In the genomic region with DNA sequence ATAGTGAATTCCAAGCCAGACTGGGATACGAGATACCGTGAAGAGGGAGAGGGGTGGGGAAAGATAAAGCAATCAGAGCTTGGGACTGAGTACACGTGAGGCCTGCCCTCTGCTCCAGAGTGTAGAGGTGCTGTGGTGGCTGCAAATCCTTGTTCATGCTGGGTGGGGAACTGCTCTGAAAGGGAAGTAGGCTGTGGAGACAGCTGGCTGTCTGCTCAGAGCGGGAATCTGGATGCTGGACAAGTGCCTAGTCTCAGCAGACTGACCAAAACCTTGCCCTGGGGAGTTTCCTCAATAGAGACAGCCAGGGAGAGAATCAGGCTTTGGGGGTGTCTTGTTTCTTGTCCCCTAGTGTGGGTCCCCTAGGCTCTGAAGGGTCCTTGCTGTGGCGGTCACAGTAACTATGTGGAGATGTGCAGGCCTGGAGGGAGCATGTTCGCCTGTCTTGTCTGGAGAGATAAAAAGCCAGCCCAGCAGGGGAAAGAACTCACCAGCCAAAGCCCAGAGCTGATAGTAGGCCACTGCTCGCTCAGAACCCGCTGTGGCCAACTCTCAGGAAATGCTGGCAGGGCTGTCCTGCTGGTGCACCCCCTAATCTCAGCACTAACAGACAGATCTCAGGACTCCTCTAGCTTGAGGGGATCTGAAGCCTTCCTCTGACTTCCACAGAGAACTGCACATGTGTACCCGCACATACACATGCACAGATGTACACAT, we compare ENCODE assay signal across 9 mouse cellular contexts. TPM values are rescaled to one million over a fixed set of nuclear protein-coding genes. Genes with fewer than 3 reads are reported as not detected.
DNase-seq lines count a peak whose midpoint lies in the region; ATAC-seq and TF ChIP-seq lines count a peak whose summit lies in the region.
"Had no signal": no experiment of that assay in that cellular context is flagged by ENCODE, and none has a peak within 500 bp of the region (broad histone marks: within the 10 kb centered on the region; RNA-seq: fewer than 3 reads in every experiment).

No protein-coding gene starts in this region.

- DNase-seq in forebrain, embryonic 10.5 days (ENCODE audit: extremely low spot score, low spot score) = no peak
- peak; percentile 90 for DNase-seq in MEL (ENCODE audit: low read depth, low spot score)
- peak; percentile 62 to 78 for DNase-seq in heart, adult 2 months
- DNase-seq in kidney, adult 9 months = peak; percentile 72
- no peak for DNase-seq in frontal cortex, postnatal 14 days (ENCODE audit: low spot score in 2 of 2)
- DNase-seq in layer of hippocampus, adult 9-11 months = no peak

- no peak overlapping the region for H3K9ac ChIP-seq in forebrain, embryonic 16.5 days (replicated peaks; ENCODE audit: low read depth, low read length)
- H3K9ac ChIP-seq in MEL (ENCODE audit: control insufficient read depth, low read depth, low read length, poor library complexity, severe bottlenecking) = peak overlapping the region; percentile 38; the same call in 1 of the 2 replicates
- H3K9ac ChIP-seq in heart, adult 2 months (ENCODE audit: low read depth, low read length) = peak overlapping the region; percentile 9; the same call in 1 of the 2 replicates

- ATAC-seq in forebrain, embryonic 16.5 days = no peak

- TF ChIP-seq POLR2A in MEL (IDR thresholded peaks at IDR 0.05; ENCODE audit: control insufficient read depth in 1 of 2, insufficient read depth in 1 of 2, low read depth in 1 of 2, low read length in 2 of 2, poor library complexity in 1 of 2) = no peak
- peak; percentile 37; the same call in 1 of the 2 replicates for TF ChIP-seq POLR2A in heart, adult 2 months (IDR thresholded peaks at IDR 0.05; ENCODE audit: insufficient read depth, low read depth, low read length)

- peaks cover 66% of the 10 kb centered on the region for H3K4me1 ChIP-seq in forebrain, embryonic 10.5 days
- peaks cover 35% of the 10 kb centered on the region for H3K4me1 ChIP-seq in forebrain, embryonic 16.5 days (replicated peaks; ENCODE audit: control insufficient read depth, insufficient read depth, low read length)
- H3K4me1 ChIP-seq in MEL (ENCODE audit: control insufficient read depth in 1 of 2, insufficient read depth in 2 of 2, low read length in 2 of 2) = peaks cover 23 to 64% of the 10 kb centered on the region in 2 experiments
- H3K4me1 ChIP-seq in heart, adult 2 months (ENCODE audit: control insufficient read depth, insufficient read depth, low read length) = peaks cover 33% of the 10 kb centered on the region

- H3K27ac ChIP-seq in forebrain, embryonic 10.5 days = peak overlapping the region; percentile 22; the same call in 1 of the 2 replicates
- no peak overlapping the region for H3K27ac ChIP-seq in forebrain, embryonic 16.5 days (ENCODE audit: low read length)
- H3K27ac ChIP-seq in MEL (ENCODE audit: control insufficient read depth, low read depth, low read length) (peak overlapping the region; percentile 52), macrophage (peak overlapping the region; percentile 80)
- H3K27ac ChIP-seq in heart, adult 2 months = peak overlapping the region; percentile 69

- H3K4me3 ChIP-seq in forebrain, embryonic 10.5 days = no peak overlapping the region
- H3K4me3 ChIP-seq in forebrain, embryonic 16.5 days (replicated peaks; ENCODE audit: low read length) = no peak overlapping the region
- H3K4me3 ChIP-seq in MEL (ENCODE audit: control insufficient read depth in 1 of 2, insufficient read depth in 1 of 2, low read depth in 2 of 2, low read length in 2 of 2) (peak overlapping the region; percentile 24 to 27; a peak in 2 of 4 replicates), macrophage (ENCODE audit: inconsistent target) (no peak overlapping the region)
- H3K4me3 ChIP-seq in heart, adult 2 months = no peak overlapping the region

- no peak overlapping the region for H3K4me2 ChIP-seq in forebrain, embryonic 16.5 days (ENCODE audit: low read length)

- H3K36me3 ChIP-seq in forebrain, embryonic 10.5 days (replicated peaks) = peaks cover 3% of the 10 kb centered on the region
- H3K36me3 ChIP-seq in forebrain, embryonic 16.5 days (ENCODE audit: control insufficient read depth, insufficient read depth) = no peaks in the 10 kb centered on the region
- H3K36me3 ChIP-seq in MEL (ENCODE audit: control insufficient read depth in 1 of 2, insufficient read depth in 2 of 2, low read length in 2 of 2) (peaks cover 0 to 37% of the 10 kb centered on the region in 2 experiments; a peak in 2 of 4 replicates), macrophage (ENCODE audit: inconsistent target) (no peaks in the 10 kb centered on the region)
- no peaks in the 10 kb centered on the region for H3K36me3 ChIP-seq in heart, adult 2 months (ENCODE audit: control insufficient read depth, insufficient read depth, low read length)

- peaks cover 15% of the 10 kb centered on the region for H3K79me2 ChIP-seq in MEL (ENCODE audit: control insufficient read depth, insufficient read depth, low read length, poor library complexity)
- H3K79me2 ChIP-seq in heart, adult 2 months (replicated peaks; ENCODE audit: control insufficient read depth, insufficient read depth, low read length) = no peaks in the 10 kb centered on the region
- peaks cover 10% of the 10 kb centered on the region for H3K79me2 ChIP-seq in macrophage (ENCODE audit: inconsistent target)

- intact Hi-C loops in heart, adult 2 months (cut with DNase I) = loop anchor here (10.0 kb wide), 1 partner anchor 594 kb away; no protein-coding TSS in a partner anchor

- TF ChIP-seq CTCF in MEL (IDR thresholded peaks at IDR 0.05 in 2 of 3, conservative IDR thresholded peaks at IDR 0.05 in 1 of 3; ENCODE audit: control insufficient read depth in 1 of 3, insufficient read depth in 1 of 3, low read depth in 2 of 3, low read length in 3 of 3, poor library complexity in 1 of 3, severe bottlenecking in 1 of 3) = 0 out of 6 replicates have a peak, but pooled peaks of 1 of the 3 experiments have one; percentile 5
- TF ChIP-seq CTCF in heart, adult 2 months (IDR thresholded peaks at IDR 0.05) = no peak

- no peak for TF ChIP-seq RAD21 in MEL (IDR thresholded peaks at IDR 0.05; ENCODE audit: low read depth, low read length)

- 62% methylated on average over 9 of the region's 9 CpGs for WGBS in forebrain, embryonic 10.5 days
- WGBS in forebrain, embryonic 16.5 days = 56% methylated on average over 9 of the region's 9 CpGs
- 13% methylated on average over 9 of the region's 9 CpGs for WGBS in heart, adult 2 months
- WGBS in macrophage (ENCODE audit: missing documents) = 39% methylated on average over 9 of the region's 9 CpGs

- H3K9me3 ChIP-seq in forebrain, embryonic 10.5 days = no peaks in the 10 kb centered on the region
- H3K9me3 ChIP-seq in forebrain, embryonic 16.5 days (ENCODE audit: control insufficient read depth, low read length) = no peaks in the 10 kb centered on the region
- no peaks in the 10 kb centered on the region for H3K9me3 ChIP-seq in MEL (replicated peaks; ENCODE audit: insufficient read depth, low read length)
- H3K9me3 ChIP-seq: G1E had no signal

- no peaks in the 10 kb centered on the region for H3K27me3 ChIP-seq in forebrain, embryonic 10.5 days (ENCODE audit: poor library complexity, severe bottlenecking)
- H3K27me3 ChIP-seq in forebrain, embryonic 16.5 days (replicated peaks; ENCODE audit: control insufficient read depth, insufficient read depth, low read length) = no peaks in the 10 kb centered on the region
- no peaks in the 10 kb centered on the region for H3K27me3 ChIP-seq in MEL (ENCODE audit: control insufficient read depth in 1 of 2, insufficient read depth in 2 of 2, low read length in 2 of 2)
- H3K27me3 ChIP-seq in heart, adult 2 months (ENCODE audit: control insufficient read depth, insufficient read depth, low read length) = no peaks in the 10 kb centered on the region

- peak; percentile 87 to 88 for TF ChIP-seq EP300 in MEL (IDR thresholded peaks at IDR 0.05; ENCODE audit: low read depth in 1 of 2, low read length in 2 of 2)
- peak; percentile 28; the same call in 1 of the 2 replicates for TF ChIP-seq EP300 in heart, adult 2 months (IDR thresholded peaks at IDR 0.05; ENCODE audit: insufficient read depth, low read depth, low read length)

RNA-seq across cellular contexts. Expression of a gene that starts 3.2 kb away (rescaled TPM):
- 167 and 178 TPM in 2 replicates for polyA plus RNA-seq in forebrain, embryonic 10.5 days (2016; fragmentation: Nextera tagmentation; extraction: Ambion mirVana)
- 37.5 and 39.7 TPM in 2 replicates for polyA plus RNA-seq in forebrain, embryonic 16.5 days (2015; fragmentation: Nextera tagmentation; extraction: Ambion mirVana)
- 171 and 172 TPM in 2 replicates for total RNA-seq in MEL (2012; rRNA removed)
- polyA plus RNA-seq in MEL (2012; ENCODE audit: insufficient read depth in 1 of 2, insufficient read length in 2 of 2, low read depth in 1 of 2, low replicate concordance in 2 of 2, missing spikeins in 1 of 2) (100 to 1,000 TPM in 1 of 2 experiments, not detected in 1; 188 TPM), macrophage (2018) (1.1 to 37.4 TPM (median 6.2 TPM) in 3 replicates)
- total RNA-seq in heart, adult 2 months (2021) = 1 to 10 TPM; 1.9 to 2.0 TPM
- polyA plus RNA-seq in heart, adult 2 months (2012; rRNA removed) = 3.0 and 3.7 TPM in 2 replicates
- total RNA-seq in macrophage (2018; cell fraction: chromatin; rRNA removed) = 10 to 100 TPM in 14 of 26 experiments, 1 to 10 TPM in 11, under 1 TPM in 1; 0.92 to 30.5 (median 10.2) TPM
- total RNA-seq in macrophage (2018; cell fraction: cytosol; rRNA removed) = 1 to 10 TPM; 1.9 to 7.2 (median 3.2) TPM
- 10 to 100 TPM in 3 of 26 experiments, 1 to 10 TPM in 22, under 1 TPM in 1; 0.86 to 80.6 (median 3.9) TPM for total RNA-seq in macrophage (2018; cell fraction: nucleus; rRNA removed)

RNA-seq across cellular contexts. Expression of a gene that starts 3.3 kb away (rescaled TPM):
- polyA plus RNA-seq in forebrain, embryonic 10.5 days (2016; fragmentation: Nextera tagmentation; extraction: Ambion mirVana) = 4.0 and 4.8 TPM in 2 replicates
- polyA plus RNA-seq in forebrain, embryonic 16.5 days (2015; fragmentation: Nextera tagmentation; extraction: Ambion mirVana) = 5.2 and 7.1 TPM in 2 replicates
- total RNA-seq in MEL (2012; rRNA removed) = 3.3 and 3.5 TPM in 2 replicates
- polyA plus RNA-seq in MEL (2012; ENCODE audit: insufficient read depth in 1 of 2, insufficient read length in 2 of 2, low read depth in 1 of 2, low replicate concordance in 2 of 2, missing spikeins in 1 of 2) (1 to 10 TPM in 1 of 2 experiments, not detected in 1; 3.8 TPM), macrophage (2018) (2.9 to 4.4 TPM (median 3.6 TPM) in 3 replicates)
- 1 to 10 TPM; 2.5 to 3.2 TPM for total RNA-seq in heart, adult 2 months (2021)
- polyA plus RNA-seq in heart, adult 2 months (2012; rRNA removed) = 11.8 and 14.3 TPM in 2 replicates
- total RNA-seq in macrophage (2018; cell fraction: chromatin; rRNA removed) = 10 to 100 TPM in 23 of 26 experiments, 1 to 10 TPM in 3; 3.2 to 34.1 (median 21.9) TPM
- total RNA-seq in macrophage (2018; cell fraction: cytosol; rRNA removed) = 1 to 10 TPM; 1.0 to 3.6 (median 2.4) TPM
- 10 to 100 TPM in 12 of 26 experiments, 1 to 10 TPM in 14; 3.3 to 19.8 (median 9.4) TPM for total RNA-seq in macrophage (2018; cell fraction: nucleus; rRNA removed)

RNA-seq across cellular contexts. Expression of a gene that starts 19.6 kb away (rescaled TPM):
- polyA plus RNA-seq in forebrain, embryonic 10.5 days (2016; fragmentation: Nextera tagmentation; extraction: Ambion mirVana) = 0.17 and 0.58 TPM in 2 replicates
- polyA plus RNA-seq in forebrain, embryonic 16.5 days (2015; fragmentation: Nextera tagmentation; extraction: Ambion mirVana) = 0.19 and 0.90 TPM in 2 replicates
- total RNA-seq in MEL (2012; rRNA removed) = 0.46 and 0.85 TPM in 2 replicates
- polyA plus RNA-seq in MEL (2012; ENCODE audit: insufficient read depth in 1 of 2, insufficient read length in 2 of 2, low read depth in 1 of 2, low replicate concordance in 2 of 2, missing spikeins in 1 of 2) = under 1 TPM in 1 of 2 experiments, not detected in 1; 0.70 TPM
- under 1 TPM; 0.44 to 0.48 TPM for total RNA-seq in heart, adult 2 months (2021)
- polyA plus RNA-seq in heart, adult 2 months (2012; rRNA removed) = 0.57 and 0.79 TPM in 2 replicates
- total RNA-seq in macrophage (2018; cell fraction: chromatin; rRNA removed) = 10 to 100 TPM in 20 of 26 experiments, 1 to 10 TPM in 6; 2.7 to 18.9 (median 12.5) TPM
- total RNA-seq in macrophage (2018; cell fraction: cytosol; rRNA removed) = 1 to 10 TPM in 15 of 26 experiments, under 1 TPM in 11; 0.44 to 2.5 (median 1.1) TPM
- 10 to 100 TPM in 5 of 26 experiments, 1 to 10 TPM in 21; 1.1 to 15.8 (median 6.8) TPM for total RNA-seq in macrophage (2018; cell fraction: nucleus; rRNA removed)
- polyA plus RNA-seq in macrophage (2018) = 0.79 to 1.5 TPM (median 1.5 TPM) in 3 replicates

RNA-seq across cellular contexts. Expression of a gene that starts 19.6 kb away (rescaled TPM):
- polyA plus RNA-seq in forebrain, embryonic 10.5 days (2016; fragmentation: Nextera tagmentation; extraction: Ambion mirVana) = 36.9 and 38.0 TPM in 2 replicates
- 13.1 and 14.4 TPM in 2 replicates for polyA plus RNA-seq in forebrain, embryonic 16.5 days (2015; fragmentation: Nextera tagmentation; extraction: Ambion mirVana)
- 160 and 189 TPM in 2 replicates for total RNA-seq in MEL (2012; rRNA removed)
- polyA plus RNA-seq in MEL (2012; ENCODE audit: insufficient read depth in 1 of 2, insufficient read length in 2 of 2, low read depth in 1 of 2, low replicate concordance in 2 of 2, missing spikeins in 1 of 2) = 100 to 1,000 TPM in 1 of 2 experiments, not detected in 1; 384 TPM
- total RNA-seq in heart, adult 2 months (2021) = 100 to 1,000 TPM; 109 to 129 TPM
- polyA plus RNA-seq in heart, adult 2 months (2012; rRNA removed) = 217 and 273 TPM in 2 replicates
- total RNA-seq in macrophage (2018; cell fraction: chromatin; rRNA removed) = 10 to 100 TPM; 31.8 to 86.4 (median 54.3) TPM
- 100 to 1,000 TPM; 120 to 182 (median 142) TPM for total RNA-seq in macrophage (2018; cell fraction: cytosol; rRNA removed)
- 100 to 1,000 TPM in 14 of 26 experiments, 10 to 100 TPM in 12; 59.2 to 135 (median 103) TPM for total RNA-seq in macrophage (2018; cell fraction: nucleus; rRNA removed)
- polyA plus RNA-seq in macrophage (2018) = 138 to 194 TPM (median 167 TPM) in 3 replicates

RNA-seq across cellular contexts. Expression of a gene that starts 20.0 kb away (rescaled TPM):
- polyA plus RNA-seq in forebrain, embryonic 10.5 days (2016; fragmentation: Nextera tagmentation; extraction: Ambion mirVana) = 412 and 424 TPM in 2 replicates
- polyA plus RNA-seq in forebrain, embryonic 16.5 days (2015; fragmentation: Nextera tagmentation; extraction: Ambion mirVana) = 72.6 and 82.9 TPM in 2 replicates
- total RNA-seq in MEL (2012; rRNA removed) = 242 and 244 TPM in 2 replicates
- 100 to 1,000 TPM in 1 of 2 experiments, not detected in 1; 214 TPM for polyA plus RNA-seq in MEL (2012; ENCODE audit: insufficient read depth in 1 of 2, insufficient read length in 2 of 2, low read depth in 1 of 2, low replicate concordance in 2 of 2, missing spikeins in 1 of 2)
- under 1 TPM; 0.18 to 0.80 TPM for total RNA-seq in heart, adult 2 months (2021)
- polyA plus RNA-seq in heart, adult 2 months (2012; rRNA removed) = 0.35 and 0.79 TPM in 2 replicates
- 10 to 100 TPM in 2 of 26 experiments, 1 to 10 TPM in 23, under 1 TPM in 1; 0.80 to 16.5 (median 4.9) TPM for total RNA-seq in macrophage (2018; cell fraction: chromatin; rRNA removed)
- total RNA-seq in macrophage (2018; cell fraction: cytosol; rRNA removed) = 10 to 100 TPM in 3 of 26 experiments, 1 to 10 TPM in 23; 1.3 to 12.6 (median 4.6) TPM
- 10 to 100 TPM in 1 of 26 experiments, 1 to 10 TPM in 25; 1.6 to 19.6 (median 3.5) TPM for total RNA-seq in macrophage (2018; cell fraction: nucleus; rRNA removed)
- polyA plus RNA-seq in macrophage (2018) = 1.7 to 21.0 TPM (median 16.6 TPM) in 3 replicates

Comparison
In these comparisons a context has a peak if more than half of its experiments do, and no peak if none do; other contexts are left out.
1. DNase-seq: peak in MEL (single experiment), heart, adult 2 months (2 of 2) and kidney, adult 9 months (single experiment); none in forebrain, embryonic 10.5 days (single experiment), frontal cortex, postnatal 14 days (0 of 2) and layer of hippocampus, adult 9-11 months (single experiment).
2. H3K4me3 ChIP-seq: peak in MEL (2 of 2); none in forebrain, embryonic 10.5 days (single experiment), forebrain, embryonic 16.5 days (single experiment), heart, adult 2 months (single experiment) and macrophage (single experiment).